Mouse (Mus musculus) heart, adult 2 months (tissue): ENCODE measurements around the gene Gm21988.

Experiments
- CTCF ChIP-seq: fragments of 200-600 bp; IDR thresholded peaks from 2 replicates; pipeline ENCODE4 v1.8.1; 2022; ENCODE audit warnings: antibody characterized with exemption, mild to moderate bottlenecking, moderate library complexity
- EP300 ChIP-seq: fragments of 200-500 bp; IDR thresholded peaks from 2 replicates; pipeline ENCODE4 v1.6.1; 2011; ENCODE audit warnings: low read depth, low read length, control low read depth; ENCODE audit not compliant: insufficient read depth

- no peak for TF ChIP-seq CTCF
- no peak for TF ChIP-seq EP300
Observed at GRCm38 (mm10) chr11:70227661-70228245, 11.9 kb downstream of the Gm21988 start.
